Mouse (Mus musculus) kidney, postnatal 36 days (tissue): Measurements from ENCODE around the gene A730049H05Rik.

Experiments used
- DNase-seq, 2 experiments: peaks; one replicate each; pipeline ENCODE4 v3.0.0; 2021 to 2022; ENCODE audit warnings: mixed read lengths in 2 of 2

A730049H05Rik gene

GRCm38 (mm10) chr6:92882446-92882845 lies 66.2 kb downstream of the A730049H05Rik start:
- no peak for DNase-seq

DNA sequence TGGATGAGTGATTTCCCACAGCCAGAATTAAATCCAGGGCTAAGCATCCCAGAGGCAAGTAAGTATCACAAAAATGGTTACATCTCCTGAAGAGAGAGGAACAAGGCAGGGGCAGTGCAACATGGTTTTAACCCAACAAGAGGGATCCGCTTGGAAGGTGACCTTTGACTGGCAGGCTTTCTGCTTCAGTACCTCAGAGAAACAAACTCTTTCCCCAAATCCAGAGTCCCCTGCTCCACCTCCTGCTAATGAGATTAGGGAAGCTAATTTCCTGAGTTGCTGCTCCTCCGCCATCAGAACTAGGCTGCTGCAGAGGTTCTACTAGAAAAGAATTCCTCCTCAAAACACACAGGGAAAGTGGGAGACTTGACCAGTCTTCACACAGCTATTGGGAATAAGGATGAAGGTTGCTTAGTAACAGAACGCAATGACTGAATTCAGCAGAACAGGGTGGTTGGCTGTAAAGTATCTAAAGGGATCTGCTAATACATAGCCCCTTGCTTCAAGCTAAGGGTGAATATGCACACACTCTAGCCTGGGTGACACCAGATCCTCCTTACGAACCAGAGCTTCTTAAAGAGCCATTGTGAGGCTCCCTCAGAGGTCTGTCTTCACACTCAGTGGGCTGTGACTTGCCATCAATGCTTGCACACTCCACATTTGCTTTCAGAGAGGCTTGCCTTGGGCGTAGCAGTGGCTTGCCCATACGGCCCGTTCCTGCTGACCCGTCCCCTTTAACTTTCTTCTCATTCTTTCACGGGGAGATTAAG lies 67.0 kb downstream of the A730049H05Rik start:
- peak; percentile 43 to 51 for DNase-seq

GRCm38 (mm10) chr6:92891535-92891934 lies 75.3 kb downstream of the A730049H05Rik start:
- no peak for DNase-seq
